Mouse (Mus musculus) layer of hippocampus, postnatal 36 days (tissue): ENCODE measurements around the gene Pbx3. TPM values are rescaled to one million over a fixed set of nuclear protein-coding genes. Genes with fewer than 3 reads are reported as not detected.

Experiments used
- DNase-seq, 2 experiments: peaks; one replicate each; pipeline ENCODE4 v3.0.0; 2022
- total RNA-seq, 2 experiments: library from RNA; stranded (reverse); gene quantifications; 2 replicates each; pipeline ENCODE4 v1.2.3; 2021

Pbx3 gene
- total RNA-seq, 2 experiments from 2014 or later = 7.2 to 7.9 TPM

GRCm38 (mm10) chr2:34139470-34140158 is 233.3 kb downstream of the Pbx3 start:
- DNase-seq = peak; percentile 27 to 34

GRCm38 (mm10) chr2:34135316-34135715 is 237.6 kb downstream of the Pbx3 start:
- DNase-seq = no peak

DNA sequence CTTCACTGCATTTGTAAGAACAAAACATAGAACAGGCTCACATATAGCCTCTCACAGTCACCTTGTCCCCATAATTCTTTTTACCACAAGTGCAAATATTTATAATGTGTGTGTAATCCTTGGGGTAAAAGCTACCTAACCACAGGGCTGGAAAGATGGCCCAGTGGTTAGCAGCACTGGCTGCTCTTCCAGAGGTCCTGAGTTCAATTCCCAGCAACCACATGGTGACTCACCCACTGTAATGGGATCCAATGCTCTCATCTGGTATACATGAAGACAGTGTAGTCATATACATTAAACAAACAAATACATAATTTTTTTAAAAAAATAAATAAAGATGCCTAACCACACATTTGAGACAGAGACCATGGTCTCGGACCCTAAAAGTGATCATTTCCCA is 240.2 kb downstream of the Pbx3 start:
- DNase-seq = no peak

DNA sequence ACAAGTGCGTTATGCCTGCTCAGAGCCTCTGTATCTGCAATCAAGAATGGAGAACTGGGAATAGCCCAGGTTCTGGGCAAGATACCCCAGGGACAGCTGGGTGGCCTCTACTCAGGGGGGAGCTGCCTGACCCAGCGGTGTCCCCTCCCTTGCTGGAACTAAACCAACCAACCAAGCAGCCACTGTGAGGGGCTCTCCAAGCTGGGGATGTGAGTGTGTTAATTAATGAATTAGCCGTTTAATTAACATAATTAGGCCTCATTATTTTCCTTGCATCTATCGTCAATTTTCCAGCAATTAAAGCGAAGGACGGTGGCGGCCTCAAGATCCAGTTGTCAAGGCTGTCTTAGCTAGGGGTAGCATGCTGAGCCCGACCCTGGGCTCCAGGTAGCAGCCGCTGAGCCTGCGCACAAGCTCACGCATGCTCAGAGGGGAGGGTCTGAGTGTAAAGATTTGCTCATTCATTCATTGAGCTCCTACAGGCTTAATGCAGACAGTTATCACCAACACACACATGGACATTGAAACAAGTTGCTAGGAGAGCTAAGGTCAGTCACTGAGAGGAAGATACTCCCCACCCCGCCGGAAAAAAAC is 243.2 kb downstream of the Pbx3 start:
- no peak for DNase-seq

GRCm38 (mm10) chr2:34127871-34128270 is 245.1 kb downstream of the Pbx3 start:
- no peak for DNase-seq

DNA sequence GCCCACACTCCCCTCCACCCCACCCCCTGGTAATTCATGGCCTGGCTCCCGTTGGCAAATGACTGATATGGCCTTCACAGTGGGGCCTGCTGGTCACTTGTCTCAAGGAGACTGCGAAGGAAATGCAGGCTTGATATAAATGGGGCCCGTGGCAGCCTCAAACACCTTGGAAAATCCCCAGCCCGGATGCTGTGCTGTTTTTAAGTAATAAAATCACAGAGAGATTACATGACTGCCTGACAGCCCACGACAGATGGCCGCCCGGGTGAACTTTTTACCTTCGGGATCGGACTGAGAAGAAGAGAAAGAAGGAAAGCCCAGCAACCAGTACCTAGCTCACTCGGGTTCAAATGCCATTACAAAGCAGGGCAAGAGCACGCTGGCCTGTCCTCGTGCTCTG is 249.0 kb downstream of the Pbx3 start:
- no peak for DNase-seq

Other genes with a start within 250 kb of the Pbx3 start
- gene Mapkap1, start 33.6 kb upstream of the Pbx3 start, total RNA-seq = 10 to 100 TPM; 72.8 to 81.3 TPM